Mouse (Mus musculus) liver, adult 2 months (tissue): Measurements from ENCODE around the gene Fip1l1. TPM values are rescaled to one million over a fixed set of nuclear protein-coding genes. Genes with fewer than 3 reads are reported as not detected.

Experiments
- DNase-seq: peaks from one replicate; pipeline ENCODE4 v3.0.0-alpha.2; 2011; ENCODE audit warnings: low read depth, low spot score; ENCODE audit errors: extremely low read depth
- H3K27ac ChIP-seq: fragments of 200-500 bp; replicated peaks from 2 replicates; pipeline ENCODE4 v1.5.1; 2012; ENCODE audit warnings: low read depth, mild to moderate bottlenecking, control low read depth, inconsistent platforms, low read length; ENCODE audit not compliant: insufficient read depth
- H3K27me3 ChIP-seq: fragments of 200-500 bp; 2 replicates; pipeline ENCODE4 v1.6.1; 2012; ENCODE audit warnings: mild to moderate bottlenecking, moderate library complexity, low read length, inconsistent platforms; ENCODE audit not compliant: control insufficient read depth, insufficient read depth
- H3K36me3 ChIP-seq: fragments of 200-500 bp; 2 replicates; pipeline ENCODE4 v1.6.1; 2012; ENCODE audit warnings: low read length, inconsistent platforms; ENCODE audit not compliant: control insufficient read depth, insufficient read depth
- H3K4me1 ChIP-seq: fragments of 200-500 bp; 2 replicates; pipeline ENCODE4 v1.6.1; 2011; ENCODE audit warnings: low read length; ENCODE audit not compliant: control insufficient read depth, insufficient read depth
- H3K4me3 ChIP-seq: fragments of 200-500 bp; 2 replicates; pipeline ENCODE4 v1.5.1; 2011; ENCODE audit warnings: low read depth, mild to moderate bottlenecking, control low read depth, low read length, moderate library complexity; ENCODE audit not compliant: insufficient read depth
- H3K79me2 ChIP-seq: fragments of 200-500 bp; 2 replicates; pipeline ENCODE4 v1.6.1; 2012; ENCODE audit warnings: inconsistent platforms, mild to moderate bottlenecking, low read length, moderate library complexity; ENCODE audit not compliant: control insufficient read depth, insufficient read depth
- H3K9ac ChIP-seq: fragments of 200-500 bp; 2 replicates; pipeline ENCODE4 v1.6.1; 2012; ENCODE audit warnings: low read depth, mild to moderate bottlenecking, control low read depth, inconsistent platforms, low read length
- CTCF ChIP-seq: fragments of 200-500 bp; IDR thresholded peaks from 2 replicates; pipeline ENCODE4 v1.5.1; 2011; ENCODE audit warnings: low read depth, low read length, control low read depth
- POLR2A ChIP-seq: fragments of 200-500 bp; IDR thresholded peaks from 2 replicates; pipeline ENCODE4 v1.6.1; 2011; ENCODE audit warnings: low read length, control low read depth; ENCODE audit not compliant: insufficient read depth; ENCODE audit errors: extremely low read depth
- WGBS: fragments of 180-500 bp; shearing (Covaris S2); methylation state at CpG from one replicate; pipeline ENCODE4 v1.1.7; 2018; 5-methylcytosine and 5-hydroxymethylcytosine counted together
- polyA plus RNA-seq: library from polyadenylated mRNA; depleted of rRNA; stranded (reverse); fragments of >200 nt; gene quantifications from 2 replicates; pipeline ENCODE4 v1.2.3, GENCODE M21; 2012; rRNA removed
- total RNA-seq: library from RNA; depleted of rRNA; stranded (reverse); fragments of >200 nt; gene quantifications from 2 replicates; pipeline ENCODE4 v1.2.3, GENCODE M21; 2014; rRNA removed

Gene Fip1l1
- total RNA-seq, result 21.1 and 21.9 TPM in 2 replicates
- 13.7 and 14.4 TPM in 2 replicates for polyA plus RNA-seq

- under 1% methylated on average over 71 of the region's 73 CpGs for WGBS
- peak; percentile 58 for TF ChIP-seq POLR2A
- no peak for TF ChIP-seq CTCF
Measured at GRCm38 (mm10) chr5:74535240-74536021, at the start of gene Fip1l1. Gene Fip1l1, plus strand, starts transcription at chr5:74535449.

GRCm38 (mm10) chr5:74492705-74493104 is 42.5 kb upstream of the Fip1l1 start:
- no peak for DNase-seq
- Histone ChIP-seq H3K9ac (no peak overlapping the region), H3K4me3 (no peak overlapping the region), H3K27me3 (no peaks in the 10 kb centered on the region), H3K4me1 (no peaks in the 10 kb centered on the region), H3K36me3 (no peaks in the 10 kb centered on the region), H3K27ac (no peak overlapping the region), H3K79me2 (no peaks in the 10 kb centered on the region; the same call in 1 of the 2 replicates)
- TF ChIP-seq POLR2A (no peak), CTCF (no peak)
- 83% methylated on average over 3 of the region's 3 CpGs for WGBS

More at GRCm38 (mm10) chr5:74535240-74536021, at the start of gene Fip1l1:
- Histone ChIP-seq H3K27ac (peak within 1 kb of the TSS; percentile 89), H3K4me3 (peak within 1 kb of the TSS; percentile 92), H3K4me1 (peaks cover 7% of the 10 kb centered on the region), H3K9ac (peak within 1 kb of the TSS; percentile 97), H3K27me3 (no peaks in the 10 kb centered on the region), H3K36me3 (peaks cover 3% of the 10 kb centered on the region; the same call in 1 of the 2 replicates), H3K79me2 (peaks cover 15% of the 10 kb centered on the region; the same call in 1 of the 2 replicates)
- peak; percentile 77 for DNase-seq

- no peaks in the 10 kb centered on the region for H3K79me2 ChIP-seq
- H3K27ac ChIP-seq, result no peak overlapping the region
- no peak overlapping the region for H3K9ac ChIP-seq
- H3K4me3 ChIP-seq, result no peak overlapping the region
- H3K27me3 ChIP-seq, result no peaks in the 10 kb centered on the region
- H3K4me1 ChIP-seq, result no peaks in the 10 kb centered on the region
- no peak for DNase-seq
- TF ChIP-seq CTCF (no peak), POLR2A (no peak)
- peaks cover 2% of the 10 kb centered on the region for H3K36me3 ChIP-seq
Measured at GRCm38 (mm10) chr5:74511686-74512085, 23.6 kb upstream of the Fip1l1 start.

- Histone ChIP-seq H3K4me1 (peaks cover 11% of the 10 kb centered on the region), H3K27me3 (no peaks in the 10 kb centered on the region), H3K9ac (no peak overlapping the region), H3K4me3 (no peak overlapping the region), H3K79me2 (peaks cover 19% of the 10 kb centered on the region; the same call in 1 of the 2 replicates), H3K27ac (no peak overlapping the region), H3K36me3 (no peaks in the 10 kb centered on the region)
- WGBS, result 30% methylated on average over 5 of the region's 5 CpGs
- no peak for DNase-seq
- no peak for TF ChIP-seq CTCF
- no peak for TF ChIP-seq POLR2A
Measured at GRCm38 (mm10) chr5:74527025-74527424, 8.2 kb upstream of the Fip1l1 start.

- no peak overlapping the region for H3K27ac ChIP-seq
- WGBS, result 10% methylated on average over 16 of the region's 16 CpGs
- TF ChIP-seq POLR2A (no peak), CTCF (no peak)
- DNase-seq, result no peak
- H3K9ac ChIP-seq, result peak overlapping the region; percentile 68
- H3K36me3 ChIP-seq, result no peaks in the 10 kb centered on the region
- peaks cover 12% of the 10 kb centered on the region; the same call in 1 of the 2 replicates for H3K79me2 ChIP-seq
- H3K4me1 ChIP-seq, result peaks cover 13% of the 10 kb centered on the region
- H3K4me3 ChIP-seq, result peak overlapping the region; percentile 75
- H3K27me3 ChIP-seq, result no peaks in the 10 kb centered on the region
Measured at GRCm38 (mm10) chr5:74530785-74531184, 4.5 kb upstream of the Fip1l1 start.
